Comparison of ENCODE assay signal across 9 mouse cellular contexts in genomic region chr3:86550301-86551010, GRCm38 (mm10). TPM values are rescaled to one million over a fixed set of nuclear protein-coding genes. Genes with fewer than 3 reads are reported as not detected.
DNase-seq lines count a peak whose midpoint lies in the region; ATAC-seq and TF ChIP-seq lines count a peak whose summit lies in the region.
"Had no signal": no experiment of that assay in that cellular context is flagged by ENCODE, and none has a peak within 500 bp of the region (broad histone marks: within the 10 kb centered on the region; RNA-seq: fewer than 3 reads in every experiment).

No protein-coding gene starts in this region.

- no peaks in the 10 kb centered on the region for H3K9me3 ChIP-seq in heart, embryonic 13.5 days
- no peaks in the 10 kb centered on the region for H3K9me3 ChIP-seq in hindbrain, embryonic 10.5 days
- no peaks in the 10 kb centered on the region for H3K9me3 ChIP-seq in midbrain, embryonic 15.5 days

- DNase-seq in heart, postnatal 25 days (ENCODE audit: low spot score): no peak
- DNase-seq in brain, embryonic 14.5 days (ENCODE audit: low read depth): peak; percentile 69
- DNase-seq in hindbrain, embryonic 10.5 days (ENCODE audit: low spot score): peak; percentile 67
- DNase-seq in layer of hippocampus, adult 18-20 months (ENCODE audit: low spot score in 2 of 2): no peak
- no peak for DNase-seq in natural killer cell, adult 2 months (ENCODE audit: low spot score in 2 of 2)

- H3K4me1 ChIP-seq in heart, embryonic 13.5 days: peaks cover 38% of the 10 kb centered on the region
- peaks cover 47% of the 10 kb centered on the region for H3K4me1 ChIP-seq in hindbrain, embryonic 10.5 days (replicated peaks)
- peaks cover 29% of the 10 kb centered on the region for H3K4me1 ChIP-seq in midbrain, embryonic 15.5 days

- H3K27me3 ChIP-seq in heart, embryonic 13.5 days (replicated peaks): peaks cover 38% of the 10 kb centered on the region
- H3K27me3 ChIP-seq in hindbrain, embryonic 10.5 days (ENCODE audit: insufficient read depth, poor library complexity, severe bottlenecking): peaks cover 85% of the 10 kb centered on the region
- peaks cover 12% of the 10 kb centered on the region for H3K27me3 ChIP-seq in midbrain, embryonic 15.5 days (replicated peaks)

- intact Hi-C loops in heart, postnatal 25 days (cut with DNase I): no loop called here

- H3K27ac ChIP-seq in heart, embryonic 13.5 days (replicated peaks): no peak overlapping the region
- H3K27ac ChIP-seq in hindbrain, embryonic 10.5 days: peak overlapping the region; percentile 41
- H3K27ac ChIP-seq in midbrain, embryonic 15.5 days: peak overlapping the region; percentile 69

- TF ChIP-seq POLR2A in brain, embryonic 14.5 days (IDR thresholded peaks at IDR 0.05; ENCODE audit: borderline replicate concordance, extremely low read depth, insufficient read depth, insufficient read length, poor library complexity, severe bottlenecking): no peak

- no peak overlapping the region for H3K9ac ChIP-seq in heart, embryonic 13.5 days
- H3K9ac ChIP-seq in midbrain, embryonic 15.5 days: peak overlapping the region; percentile 23; the same call in 1 of the 2 replicates

- 11% methylated on average over 22 of the region's 22 CpGs for WGBS in heart, embryonic 13.5 days
- WGBS in hindbrain, embryonic 10.5 days: 2% methylated on average over 22 of the region's 22 CpGs
- WGBS in midbrain, embryonic 15.5 days: 6% methylated on average over 22 of the region's 22 CpGs

- TF ChIP-seq CTCF in brain, embryonic 14.5 days (IDR thresholded peaks at IDR 0.05; ENCODE audit: borderline replicate concordance, extremely low read depth, insufficient read depth, insufficient read length): no peak

- peak overlapping the region; percentile 57 for H3K4me2 ChIP-seq in heart, embryonic 13.5 days
- H3K4me2 ChIP-seq in midbrain, embryonic 15.5 days: peak overlapping the region; percentile 41

- H3K36me3 ChIP-seq in heart, embryonic 13.5 days: no peaks in the 10 kb centered on the region
- no peaks in the 10 kb centered on the region for H3K36me3 ChIP-seq in hindbrain, embryonic 10.5 days
- H3K36me3 ChIP-seq in midbrain, embryonic 15.5 days (replicated peaks): no peaks in the 10 kb centered on the region

- ATAC-seq in heart, embryonic 13.5 days (ENCODE audit: extremely low read depth, insufficient number of reproducible peaks, low FRiP score, low TSS enrichment): no peak
- ATAC-seq in midbrain, embryonic 15.5 days (replicated peaks): 0 out of 2 replicates have a peak, but pooled peaks have one; percentile 15
- ATAC-seq in megakaryocyte, adult 5-6 weeks (ENCODE audit: poor library complexity, severe bottlenecking): no peak

- peak overlapping the region; percentile 22 for H3K4me3 ChIP-seq in heart, embryonic 13.5 days
- H3K4me3 ChIP-seq in hindbrain, embryonic 10.5 days: peak overlapping the region; percentile 41
- H3K4me3 ChIP-seq in midbrain, embryonic 15.5 days: peak overlapping the region; percentile 17

RNA-seq across cellular contexts. Expression of gene Mab21l2, which starts 2.0 kb away (rescaled TPM):
- 2.4 and 4.3 TPM in 2 replicates for polyA plus RNA-seq in heart, embryonic 13.5 days (2015; fragmentation: Nextera tagmentation; extraction: Ambion mirVana)
- total RNA-seq in heart, postnatal 25 days (2021): under 1 TPM in 1 of 2 experiments, not detected in 1; 0.20 TPM
- 46.3 and 126 TPM in 2 replicates for polyA plus RNA-seq in brain, embryonic 14.5 days (2012; rRNA removed)
- 37.6 and 121 TPM in 2 replicates for polyA plus RNA-seq in hindbrain, embryonic 10.5 days (2016; fragmentation: Nextera tagmentation; extraction: Ambion mirVana)
- polyA plus RNA-seq in midbrain, embryonic 15.5 days (2015; fragmentation: Nextera tagmentation; extraction: Ambion mirVana): 65.8 and 80.9 TPM in 2 replicates
- under 1 TPM; 0.22 to 0.30 TPM for total RNA-seq in layer of hippocampus, adult 18-20 months (2021)
- 0.16 TPM in 1 of 2 replicates, not detected in the other for total RNA-seq in megakaryocyte, adult 5-6 weeks (2015)
- 0.11 TPM in 1 of 2 replicates, not detected in the other for total RNA-seq in megakaryocyte, adult 5-6 weeks (2017)
- total RNA-seq: MEL had no signal

Comparison
In these comparisons a context has a peak if more than half of its experiments do, and no peak if none do; other contexts are left out.
1. DNase-seq: peak in brain, embryonic 14.5 days (single experiment) and hindbrain, embryonic 10.5 days (single experiment); none in heart, postnatal 25 days (single experiment), layer of hippocampus, adult 18-20 months (0 of 2) and natural killer cell, adult 2 months (0 of 2).
2. Peak in every context shown above with its lines, with median percentiles within 50 percentile points of each other: H3K4me3 ChIP-seq.